Mouse (Mus musculus): Measurements from ENCODE around the gene Crk.

Crk gene

GRCm38 (mm10) chr11:75738477-75738821 lies 59.4 kb downstream of the Crk start:
- no peak for DNase-seq (ENCODE audit: low spot score in 2 of 2)

GRCm38 (mm10) chr11:75740204-75740603 lies 61.1 kb downstream of the Crk start:
- no peak for DNase-seq (ENCODE audit: low spot score in 2 of 2)

GRCm38 (mm10) chr11:75741615-75742014 lies 62.6 kb downstream of the Crk start:
- no peak for DNase-seq (ENCODE audit: low spot score in 2 of 2)

DNA sequence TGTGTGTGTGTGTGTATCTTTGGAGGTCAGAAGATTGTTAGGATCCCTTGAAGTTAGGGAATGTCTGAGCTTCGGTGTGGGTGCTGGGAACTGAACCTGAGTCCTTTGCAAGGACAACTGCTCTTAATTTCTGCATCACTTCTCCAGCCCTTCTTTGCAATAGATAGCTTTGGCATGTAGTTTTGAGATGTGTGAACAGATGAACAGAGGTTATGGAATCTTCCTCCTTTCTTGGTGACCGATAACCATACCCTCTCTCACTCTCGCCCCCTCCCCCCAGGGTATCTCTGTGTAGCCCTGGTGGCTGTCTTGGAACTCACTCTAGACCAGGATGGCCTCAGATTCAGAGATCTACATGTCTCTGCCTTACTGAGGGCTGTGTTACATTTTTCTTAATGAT lies 65.7 kb downstream of the Crk start:
- no peak for DNase-seq (ENCODE audit: low spot score in 2 of 2)

- DNase-seq (ENCODE audit: low spot score in 2 of 2): no peak
Measured at GRCm38 (mm10) chr11:75750537-75750936, 71.5 kb downstream of the Crk start.

DNA sequence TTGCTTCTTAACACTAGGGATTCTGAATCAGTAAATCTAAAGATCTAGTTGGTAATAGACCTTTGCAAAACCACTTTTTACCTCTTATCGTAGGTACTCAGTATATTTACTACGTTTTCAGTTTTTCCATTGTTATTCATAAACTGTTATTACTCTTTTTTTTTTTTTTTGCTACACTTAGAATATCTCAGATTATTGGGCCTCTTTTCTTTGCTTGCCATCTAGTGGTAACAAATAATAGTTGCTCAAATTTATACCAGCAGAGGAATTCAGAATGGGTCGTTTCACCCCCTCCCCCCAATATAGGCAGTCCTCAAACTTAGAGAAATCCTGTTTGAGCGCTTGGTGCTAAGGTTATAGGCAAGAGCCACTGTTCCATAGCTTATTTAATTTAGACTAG lies 72.0 kb downstream of the Crk start:
- no peak for DNase-seq (ENCODE audit: low spot score in 2 of 2)
